Mouse (Mus musculus) limb, embryonic 12.5 days (tissue): ENCODE measurements at regions not wholly inside any gene's neighbourhood (a gene's known extent, or its start where the extent isn't known, plus 50 kb on each side); places are given as distances from the start of the nearest gene placed in this dataset.

Source experiments
- ATAC-seq: fragments of 200-750 bp; cut with Nextera tagmentation; 2 replicates; pipeline ENCODE4 v1.8.0; 2017; ENCODE audit warnings: low read depth, moderate TSS enrichment; ENCODE audit not compliant: insufficient number of reproducible peaks, insufficient read depth, low FRiP score, low TSS enrichment
- H3K27ac ChIP-seq: fragments of 300-500 bp; sonication (generic); 2 replicates; pipeline ENCODE4 v1.5.1; 2016; ENCODE audit warnings: mild to moderate bottlenecking, moderate library complexity
- H3K27me3 ChIP-seq: fragments of 300-500 bp; sonication (generic); 2 replicates; pipeline ENCODE4 v1.6.1; 2016; ENCODE audit warnings: mild to moderate bottlenecking, moderate library complexity
- H3K36me3 ChIP-seq: fragments of 300-500 bp; sonication (generic); 2 replicates; pipeline ENCODE4 v1.6.1; 2016; ENCODE audit warnings: mild to moderate bottlenecking, moderate library complexity
- H3K4me1 ChIP-seq: fragments of 300-500 bp; sonication (generic); replicated peaks from 2 replicates; pipeline ENCODE4 v1.6.1; 2016
- H3K4me2 ChIP-seq: fragments of 300-500 bp; sonication (generic); 2 replicates; pipeline ENCODE4 v1.6.1; 2016; ENCODE audit warnings: mild to moderate bottlenecking, moderate library complexity
- H3K4me3 ChIP-seq: fragments of 300-500 bp; sonication (generic); replicated peaks from 2 replicates; pipeline ENCODE4 v1.5.1; 2016; ENCODE audit warnings: mild to moderate bottlenecking
- H3K9ac ChIP-seq: fragments of 300-500 bp; sonication (generic); replicated peaks from 2 replicates; pipeline ENCODE4 v1.6.1; 2016; ENCODE audit warnings: mild to moderate bottlenecking, moderate library complexity
- H3K9me3 ChIP-seq: fragments of 300-500 bp; sonication (generic); 2 replicates; pipeline ENCODE4 v1.6.1; 2016; ENCODE audit warnings: mild to moderate bottlenecking, moderate library complexity
- WGBS: fragments of 180-500 bp; shearing (Covaris S2); methylation state at CpG from one replicate; pipeline ENCODE4 v1.1.7; 2016; 5-methylcytosine and 5-hydroxymethylcytosine counted together

- 92% methylated on average over 6 of the region's 6 CpGs for WGBS
- H3K9ac ChIP-seq = no peak overlapping the region
- no peak overlapping the region for H3K4me3 ChIP-seq
- no peak for ATAC-seq
- H3K27ac ChIP-seq = no peak overlapping the region
- H3K9me3 ChIP-seq = no peaks in the 10 kb centered on the region
- H3K4me2 ChIP-seq = no peak overlapping the region
- no peaks in the 10 kb centered on the region for H3K36me3 ChIP-seq
- no peaks in the 10 kb centered on the region for H3K27me3 ChIP-seq
- peaks cover 33% of the 10 kb centered on the region for H3K4me1 ChIP-seq
Observed at GRCm38 (mm10) chr1:71898198-71898597, 245.2 kb upstream of the Fn1 start.

- Histone ChIP-seq H3K9me3 (no peaks in the 10 kb centered on the region), H3K27me3 (no peaks in the 10 kb centered on the region), H3K4me3 (no peak overlapping the region), H3K4me1 (peaks cover 35% of the 10 kb centered on the region), H3K9ac (no peak overlapping the region), H3K36me3 (no peaks in the 10 kb centered on the region), H3K27ac (peak overlapping the region; percentile 51), H3K4me2 (no peak overlapping the region)
- no peak; the same call in 1 of the 2 replicates for ATAC-seq
- 69% methylated on average over 8 of the region's 8 CpGs for WGBS
Observed at GRCm38 (mm10) chr1:71897464-71898051, 244.6 kb upstream of the Fn1 start.

GRCm38 (mm10) chr1:71896141-71896725 lies 243.2 kb upstream of the Fn1 start:
- peak overlapping the region; percentile 56; the same call in 1 of the 2 replicates for H3K27ac ChIP-seq

GRCm38 (mm10) chr1:71893636-71894035 lies 240.6 kb upstream of the Fn1 start:
- Histone ChIP-seq H3K27me3 (no peaks in the 10 kb centered on the region), H3K9me3 (no peaks in the 10 kb centered on the region), H3K4me3 (no peak overlapping the region), H3K36me3 (no peaks in the 10 kb centered on the region), H3K4me2 (peak overlapping the region; percentile 26; the same call in 1 of the 2 replicates), H3K27ac (peak overlapping the region; percentile 42; the same call in 1 of the 2 replicates), H3K9ac (no peak overlapping the region), H3K4me1 (peaks cover 35% of the 10 kb centered on the region)
- WGBS = 4% methylated on average over 5 of the region's 5 CpGs
- no peak for ATAC-seq

More at GRCm38 (mm10) chr1:71896141-71896725, 243.2 kb upstream of the Fn1 start:
- Histone ChIP-seq H3K27me3 (no peaks in the 10 kb centered on the region), H3K9ac (no peak overlapping the region), H3K4me2 (no peak overlapping the region), H3K4me1 (peaks cover 35% of the 10 kb centered on the region), H3K36me3 (no peaks in the 10 kb centered on the region), H3K4me3 (no peak overlapping the region), H3K9me3 (no peaks in the 10 kb centered on the region)
- 59% methylated on average over 11 of the region's 11 CpGs for WGBS
- ATAC-seq = no peak

- Histone ChIP-seq H3K9me3 (no peaks in the 10 kb centered on the region), H3K36me3 (no peaks in the 10 kb centered on the region), H3K27me3 (no peaks in the 10 kb centered on the region), H3K4me2 (no peak overlapping the region), H3K4me1 (peaks cover 8% of the 10 kb centered on the region; the same call in 1 of the 2 replicates), H3K4me3 (no peak overlapping the region), H3K9ac (no peak overlapping the region), H3K27ac (no peak overlapping the region)
- no peak for ATAC-seq
- 89% methylated on average over 3 of the region's 3 CpGs for WGBS
Observed at GRCm38 (mm10) chr1:71887809-71888208, 234.8 kb upstream of the Fn1 start.

- Histone ChIP-seq H3K9ac (no peak overlapping the region), H3K27me3 (no peaks in the 10 kb centered on the region), H3K9me3 (no peaks in the 10 kb centered on the region), H3K4me3 (no peak overlapping the region), H3K36me3 (no peaks in the 10 kb centered on the region), H3K27ac (no peak overlapping the region), H3K4me1 (0 out of 2 replicates have a peak, but pooled peaks cover 8% of the 10 kb centered on the region), H3K4me2 (no peak overlapping the region)
- no peak for ATAC-seq
- WGBS = 84% methylated on average over 6 of the region's 6 CpGs
Observed at GRCm38 (mm10) chr1:71886903-71887302, 233.9 kb upstream of the Fn1 start.

GRCm38 (mm10) chr1:71886233-71886632 lies 233.2 kb upstream of the Fn1 start:
- ATAC-seq = no peak
- Histone ChIP-seq H3K4me1 (peaks cover 12% of the 10 kb centered on the region), H3K4me3 (no peak overlapping the region), H3K4me2 (no peak overlapping the region), H3K36me3 (no peaks in the 10 kb centered on the region), H3K27me3 (no peaks in the 10 kb centered on the region), H3K9ac (no peak overlapping the region), H3K9me3 (no peaks in the 10 kb centered on the region), H3K27ac (no peak overlapping the region)
- WGBS = 81% methylated on average over 5 of the region's 5 CpGs

- ATAC-seq = no peak
- no peak overlapping the region for H3K27ac ChIP-seq
- H3K9ac ChIP-seq = no peak overlapping the region
- no peaks in the 10 kb centered on the region for H3K36me3 ChIP-seq
- 93% methylated on average over 12 of the region's 12 CpGs for WGBS
- no peaks in the 10 kb centered on the region for H3K9me3 ChIP-seq
- no peak overlapping the region for H3K4me3 ChIP-seq
- no peaks in the 10 kb centered on the region for H3K27me3 ChIP-seq
- peaks cover 34% of the 10 kb centered on the region for H3K4me1 ChIP-seq
- no peak overlapping the region for H3K4me2 ChIP-seq
Observed at GRCm38 (mm10) chr1:71881851-71882250, 228.9 kb upstream of the Fn1 start.

- Histone ChIP-seq H3K9me3 (no peaks in the 10 kb centered on the region), H3K27ac (no peak overlapping the region), H3K9ac (no peak overlapping the region), H3K4me1 (peaks cover 34% of the 10 kb centered on the region), H3K4me2 (no peak overlapping the region), H3K27me3 (no peaks in the 10 kb centered on the region), H3K36me3 (no peaks in the 10 kb centered on the region), H3K4me3 (no peak overlapping the region)
- WGBS = 82% methylated on average over 4 of the region's 4 CpGs
- no peak for ATAC-seq
Observed at GRCm38 (mm10) chr1:71881191-71881590, 228.2 kb upstream of the Fn1 start.

- Histone ChIP-seq H3K4me1 (peaks cover 29% of the 10 kb centered on the region), H3K27me3 (no peaks in the 10 kb centered on the region), H3K27ac (no peak overlapping the region), H3K36me3 (no peaks in the 10 kb centered on the region), H3K4me2 (no peak overlapping the region), H3K4me3 (no peak overlapping the region), H3K9me3 (no peaks in the 10 kb centered on the region), H3K9ac (no peak overlapping the region)
- WGBS = 65% methylated on average over 6 of the region's 6 CpGs
- no peak for ATAC-seq
Observed at GRCm38 (mm10) chr1:71880480-71880879, 227.5 kb upstream of the Fn1 start.

- H3K27ac ChIP-seq = peak overlapping the region; percentile 56
- no peaks in the 10 kb centered on the region for H3K9me3 ChIP-seq
- H3K4me3 ChIP-seq = no peak overlapping the region
- H3K9ac ChIP-seq = no peak overlapping the region
- no peaks in the 10 kb centered on the region for H3K36me3 ChIP-seq
- no peaks in the 10 kb centered on the region for H3K27me3 ChIP-seq
- H3K4me1 ChIP-seq = peaks cover 28% of the 10 kb centered on the region
- H3K4me2 ChIP-seq = peak overlapping the region; percentile 35
- ATAC-seq = no peak
- WGBS = 37% methylated on average over 9 of the region's 9 CpGs
Observed at GRCm38 (mm10) chr1:71876712-71877401, 223.9 kb upstream of the Fn1 start.
